Mouse (Mus musculus): ENCODE measurements around the gene Prune2. TPM values are rescaled to one million over a fixed set of nuclear protein-coding genes. Genes with fewer than 3 reads are reported as not detected.

Prune2 gene
- polyA plus RNA-seq, 1 experiment from 2014 or later, result 7.6 TPM

- Histone ChIP-seq H3K9me3 (ENCODE audit: control insufficient read depth, low read length) (no peaks in the 10 kb centered on the region), H3K4me2 (replicated peaks) (no peak overlapping the region), H3K9ac (no peak overlapping the region), H3K36me3 (replicated peaks; ENCODE audit: control insufficient read depth, insufficient read depth) (no peaks in the 10 kb centered on the region), H3K27ac (no peak overlapping the region), H3K4me3 (replicated peaks; ENCODE audit: low read length) (no peak overlapping the region), H3K4me1 (replicated peaks; ENCODE audit: control insufficient read depth, insufficient read depth, low read length) (no peaks in the 10 kb centered on the region), H3K27me3 (ENCODE audit: control insufficient read depth, insufficient read depth, low read length) (no peaks in the 10 kb centered on the region)
- no peak for DNase-seq (ENCODE audit: low spot score)
- ATAC-seq (ENCODE audit: low FRiP score), result no peak
- WGBS, result 92% methylated on average over 5 of the region's 5 CpGs
Observed at GRCm38 (mm10) chr19:17194730-17195129, 238.8 kb downstream of the Prune2 start.

- Histone ChIP-seq H3K4me3 (replicated peaks; ENCODE audit: low read length) (no peak overlapping the region), H3K4me2 (replicated peaks) (no peak overlapping the region), H3K27ac (no peak overlapping the region), H3K4me1 (replicated peaks; ENCODE audit: control insufficient read depth, insufficient read depth, low read length) (no peaks in the 10 kb centered on the region), H3K9me3 (ENCODE audit: control insufficient read depth, low read length) (no peaks in the 10 kb centered on the region), H3K27me3 (ENCODE audit: control insufficient read depth, insufficient read depth, low read length) (no peaks in the 10 kb centered on the region), H3K36me3 (replicated peaks; ENCODE audit: control insufficient read depth, insufficient read depth) (no peaks in the 10 kb centered on the region), H3K9ac (no peak overlapping the region)
- DNase-seq (ENCODE audit: low spot score), result no peak
- WGBS, result 59% methylated on average over 8 of the region's 8 CpGs
- no peak for ATAC-seq (ENCODE audit: low FRiP score)
Observed at GRCm38 (mm10) chr19:17199059-17199458, 243.1 kb downstream of the Prune2 start.

GRCm38 (mm10) chr19:17207141-17207540 lies 251.2 kb downstream of the Prune2 start:
- Histone ChIP-seq H3K9me3 (ENCODE audit: control insufficient read depth, low read length) (no peaks in the 10 kb centered on the region), H3K36me3 (replicated peaks; ENCODE audit: control insufficient read depth, insufficient read depth) (no peaks in the 10 kb centered on the region), H3K27me3 (ENCODE audit: control insufficient read depth, insufficient read depth, low read length) (no peaks in the 10 kb centered on the region), H3K27ac (no peak overlapping the region), H3K4me3 (replicated peaks; ENCODE audit: low read length) (no peak overlapping the region), H3K4me2 (replicated peaks) (no peak overlapping the region), H3K9ac (no peak overlapping the region), H3K4me1 (replicated peaks; ENCODE audit: control insufficient read depth, insufficient read depth, low read length) (no peaks in the 10 kb centered on the region)
- no peak for DNase-seq (ENCODE audit: low spot score)
- ATAC-seq (ENCODE audit: low FRiP score), result no peak
- 89% methylated on average over 7 of the region's 7 CpGs for WGBS

GRCm38 (mm10) chr19:17210541-17210940 lies 254.6 kb downstream of the Prune2 start:
- H3K4me2 ChIP-seq (replicated peaks), result no peak overlapping the region
- DNase-seq (ENCODE audit: low spot score) (no peak), ATAC-seq (ENCODE audit: low FRiP score) (no peak)
- WGBS, result 89% methylated on average over 3 of the region's 3 CpGs
- no peak overlapping the region for H3K27ac ChIP-seq
- no peak overlapping the region for H3K9ac ChIP-seq
- H3K27me3 ChIP-seq (ENCODE audit: control insufficient read depth, insufficient read depth, low read length), result no peaks in the 10 kb centered on the region
- H3K36me3 ChIP-seq (replicated peaks; ENCODE audit: control insufficient read depth, insufficient read depth), result no peaks in the 10 kb centered on the region
- no peaks in the 10 kb centered on the region for H3K4me1 ChIP-seq (replicated peaks; ENCODE audit: control insufficient read depth, insufficient read depth, low read length)
- no peak overlapping the region for H3K4me3 ChIP-seq (replicated peaks; ENCODE audit: low read length)
- no peaks in the 10 kb centered on the region for H3K9me3 ChIP-seq (ENCODE audit: control insufficient read depth, low read length)

- Histone ChIP-seq H3K27ac (no peak overlapping the region), H3K27me3 (ENCODE audit: control insufficient read depth, insufficient read depth, low read length) (no peaks in the 10 kb centered on the region), H3K4me2 (replicated peaks) (no peak overlapping the region), H3K36me3 (replicated peaks; ENCODE audit: control insufficient read depth, insufficient read depth) (no peaks in the 10 kb centered on the region), H3K9me3 (ENCODE audit: control insufficient read depth, low read length) (no peaks in the 10 kb centered on the region), H3K9ac (no peak overlapping the region), H3K4me3 (replicated peaks; ENCODE audit: low read length) (no peak overlapping the region), H3K4me1 (replicated peaks; ENCODE audit: control insufficient read depth, insufficient read depth, low read length) (no peaks in the 10 kb centered on the region)
- DNase-seq (ENCODE audit: low spot score) (no peak), ATAC-seq (ENCODE audit: low FRiP score) (no peak)
- WGBS, result 83% methylated on average over 13 of the region's 13 CpGs
Observed at GRCm38 (mm10) chr19:17214896-17215520, 259.1 kb downstream of the Prune2 start.

- no peaks in the 10 kb centered on the region for H3K36me3 ChIP-seq (replicated peaks; ENCODE audit: control insufficient read depth, insufficient read depth)
- no peak overlapping the region for H3K4me2 ChIP-seq (replicated peaks)
- H3K9me3 ChIP-seq (ENCODE audit: control insufficient read depth, low read length), result no peaks in the 10 kb centered on the region
- DNase-seq (ENCODE audit: low spot score) (no peak), ATAC-seq (ENCODE audit: low FRiP score) (no peak)
- H3K9ac ChIP-seq, result no peak overlapping the region
- no peak overlapping the region for H3K27ac ChIP-seq
- 93% methylated on average over 3 of the region's 3 CpGs for WGBS
- H3K27me3 ChIP-seq (ENCODE audit: control insufficient read depth, insufficient read depth, low read length), result no peaks in the 10 kb centered on the region
- H3K4me1 ChIP-seq (replicated peaks; ENCODE audit: control insufficient read depth, insufficient read depth, low read length), result no peaks in the 10 kb centered on the region
- no peak overlapping the region for H3K4me3 ChIP-seq (replicated peaks; ENCODE audit: low read length)
Observed at GRCm38 (mm10) chr19:17218195-17218594, 262.3 kb downstream of the Prune2 start.

GRCm38 (mm10) chr19:17223801-17224200 lies 267.9 kb downstream of the Prune2 start:
- H3K27me3 ChIP-seq (ENCODE audit: control insufficient read depth, insufficient read depth, low read length), result no peaks in the 10 kb centered on the region
- no peak for ATAC-seq (ENCODE audit: low FRiP score)
- no peak overlapping the region for H3K9ac ChIP-seq
- H3K4me2 ChIP-seq (replicated peaks), result no peak overlapping the region
- no peak overlapping the region for H3K27ac ChIP-seq
- H3K36me3 ChIP-seq (replicated peaks; ENCODE audit: control insufficient read depth, insufficient read depth), result no peaks in the 10 kb centered on the region
- H3K4me3 ChIP-seq (replicated peaks; ENCODE audit: low read length), result no peak overlapping the region
- no peaks in the 10 kb centered on the region for H3K9me3 ChIP-seq (ENCODE audit: control insufficient read depth, low read length)
- H3K4me1 ChIP-seq (replicated peaks; ENCODE audit: control insufficient read depth, insufficient read depth, low read length), result no peaks in the 10 kb centered on the region
- WGBS, result 85% methylated on average over 4 of the region's 4 CpGs
- no peak for DNase-seq (ENCODE audit: low spot score)

- ATAC-seq (ENCODE audit: low FRiP score), result no peak
- no peak overlapping the region for H3K27ac ChIP-seq
- 64% methylated on average over 5 of the region's 5 CpGs for WGBS
Observed at GRCm38 (mm10) chr19:17225570-17226083, 269.7 kb downstream of the Prune2 start.

GRCm38 (mm10) chr19:17226096-17226495 lies 270.2 kb downstream of the Prune2 start:
- Histone ChIP-seq H3K4me1 (replicated peaks; ENCODE audit: control insufficient read depth, insufficient read depth, low read length) (no peaks in the 10 kb centered on the region), H3K9ac (no peak overlapping the region), H3K27me3 (ENCODE audit: control insufficient read depth, insufficient read depth, low read length) (no peaks in the 10 kb centered on the region), H3K4me3 (replicated peaks; ENCODE audit: low read length) (no peak overlapping the region), H3K4me2 (replicated peaks) (no peak overlapping the region), H3K36me3 (replicated peaks; ENCODE audit: control insufficient read depth, insufficient read depth) (no peaks in the 10 kb centered on the region), H3K27ac (no peak overlapping the region), H3K9me3 (ENCODE audit: control insufficient read depth, low read length) (no peaks in the 10 kb centered on the region)
- no peak for DNase-seq (ENCODE audit: low spot score)
- no peak for ATAC-seq (ENCODE audit: low FRiP score)
- WGBS, result 90% methylated on average over 8 of the region's 8 CpGs

More at GRCm38 (mm10) chr19:17225570-17226083, 269.7 kb downstream of the Prune2 start:
- Histone ChIP-seq H3K4me2 (replicated peaks) (no peak overlapping the region), H3K36me3 (replicated peaks; ENCODE audit: control insufficient read depth, insufficient read depth) (no peaks in the 10 kb centered on the region), H3K9me3 (ENCODE audit: control insufficient read depth, low read length) (no peaks in the 10 kb centered on the region), H3K4me1 (replicated peaks; ENCODE audit: control insufficient read depth, insufficient read depth, low read length) (no peaks in the 10 kb centered on the region), H3K9ac (no peak overlapping the region), H3K27me3 (ENCODE audit: control insufficient read depth, insufficient read depth, low read length) (no peaks in the 10 kb centered on the region), H3K4me3 (replicated peaks; ENCODE audit: low read length) (no peak overlapping the region)
- DNase-seq (ENCODE audit: low spot score), result no peak

GRCm38 (mm10) chr19:17230013-17230412 lies 274.1 kb downstream of the Prune2 start:
- DNase-seq (ENCODE audit: low spot score) (no peak), ATAC-seq (ENCODE audit: low FRiP score) (no peak)
- no peaks in the 10 kb centered on the region for H3K9me3 ChIP-seq (ENCODE audit: control insufficient read depth, low read length)
- H3K36me3 ChIP-seq (replicated peaks; ENCODE audit: control insufficient read depth, insufficient read depth), result no peaks in the 10 kb centered on the region
- H3K9ac ChIP-seq, result no peak overlapping the region
- H3K27me3 ChIP-seq (ENCODE audit: control insufficient read depth, insufficient read depth, low read length), result no peaks in the 10 kb centered on the region
- 87% methylated on average over 1 of the region's 1 CpGs for WGBS
- H3K27ac ChIP-seq, result no peak overlapping the region
- no peak overlapping the region for H3K4me2 ChIP-seq (replicated peaks)
- no peaks in the 10 kb centered on the region for H3K4me1 ChIP-seq (replicated peaks; ENCODE audit: control insufficient read depth, insufficient read depth, low read length)
- H3K4me3 ChIP-seq (replicated peaks; ENCODE audit: low read length), result no peak overlapping the region

All from hindbrain, embryonic 14.5 days (tissue).